Mouse (Mus musculus): Measurements from ENCODE around the gene Sec61a1. TPM values are rescaled to one million over a fixed set of nuclear protein-coding genes. Genes with fewer than 3 reads are reported as not detected.

Gene Sec61a1
- total RNA-seq, 4 experiments from 2014 or later = 83.9 to 94.2 (median 87.0) TPM

GRCm38 (mm10) chr6:88516667-88517066 lies 2.0 kb downstream of the Sec61a1 start:
- no peak for DNase-seq (ENCODE audit: low spot score in 2 of 2)

GRCm38 (mm10) chr6:88515971-88516370 lies 2.7 kb downstream of the Sec61a1 start:
- no peak for DNase-seq (ENCODE audit: low spot score in 2 of 2)

- DNase-seq (ENCODE audit: low spot score in 2 of 2) = peak in 1 of 2 experiments; percentile 60
These were observed 4.2 kb downstream of the Sec61a1 start for GRCm38 (mm10) chr6:88514546-88514945.

GRCm38 (mm10) chr6:88513984-88514383 lies 4.7 kb downstream of the Sec61a1 start:
- DNase-seq (ENCODE audit: low spot score in 2 of 2) = no peak

GRCm38 (mm10) chr6:88503044-88503443 lies 15.7 kb downstream of the Sec61a1 start:
- no peak for DNase-seq (ENCODE audit: low spot score in 2 of 2)

- DNase-seq (ENCODE audit: low spot score in 2 of 2) = no peak
These were observed 16.4 kb downstream of the Sec61a1 start for GRCm38 (mm10) chr6:88502030-88502970.

- no peak for DNase-seq (ENCODE audit: low spot score in 2 of 2)
These were observed 18.3 kb downstream of the Sec61a1 start for GRCm38 (mm10) chr6:88500405-88500767.

- peak in 1 of 2 experiments; percentile 51 for DNase-seq (ENCODE audit: low spot score in 2 of 2)
These were observed 19.0 kb downstream of the Sec61a1 start for GRCm38 (mm10) chr6:88499481-88500404.

GRCm38 (mm10) chr6:88493712-88494111 lies 25.0 kb downstream of the Sec61a1 start:
- DNase-seq (ENCODE audit: low spot score in 2 of 2) = no peak

- peak; percentile 64 to 74 for DNase-seq (ENCODE audit: low spot score in 2 of 2)
These were observed 27.9 kb downstream of the Sec61a1 start for GRCm38 (mm10) chr6:88490629-88491354.

- DNase-seq (ENCODE audit: low spot score in 2 of 2) = no peak
These were observed 28.9 kb downstream of the Sec61a1 start for GRCm38 (mm10) chr6:88489834-88490233.

- DNase-seq (ENCODE audit: low spot score in 2 of 2) = no peak
These were observed 29.7 kb downstream of the Sec61a1 start for GRCm38 (mm10) chr6:88489026-88489425.

GRCm38 (mm10) chr6:88486893-88487292 lies 31.8 kb downstream of the Sec61a1 start:
- DNase-seq (ENCODE audit: low spot score in 2 of 2) = peak; percentile 71 to 80

GRCm38 (mm10) chr6:88485378-88485777 lies 33.3 kb downstream of the Sec61a1 start:
- DNase-seq (ENCODE audit: low spot score in 2 of 2) = no peak

GRCm38 (mm10) chr6:88483913-88484312 lies 34.8 kb downstream of the Sec61a1 start:
- no peak for DNase-seq (ENCODE audit: low spot score in 2 of 2)

- DNase-seq (ENCODE audit: low spot score in 2 of 2) = no peak
These were observed 35.6 kb downstream of the Sec61a1 start for GRCm38 (mm10) chr6:88483111-88483510.

GRCm38 (mm10) chr6:88480421-88480820 lies 38.3 kb downstream of the Sec61a1 start:
- no peak for DNase-seq (ENCODE audit: low spot score in 2 of 2)

- DNase-seq (ENCODE audit: low spot score in 2 of 2) = no peak
These were observed 48.8 kb downstream of the Sec61a1 start for GRCm38 (mm10) chr6:88469878-88470277.

GRCm38 (mm10) chr6:88465181-88465920 lies 53.4 kb downstream of the Sec61a1 start, which contains the start of gene Ruvbl1:
Gene Ruvbl1, plus strand, starts transcription at chr6:88465409.
- DNase-seq (ENCODE audit: low spot score in 2 of 2) = peak; percentile 90 to 91

GRCm38 (mm10) chr6:88454545-88454944 lies 64.2 kb downstream of the Sec61a1 start:
- DNase-seq (ENCODE audit: low spot score in 2 of 2) = no peak

Measured in layer of hippocampus, adult 8-10 months (tissue).